Mouse (Mus musculus): ENCODE results near the gene Cyp2c29.
"Not testable (repeated sequence)": the region's sequence is repeated elsewhere in the genome, so short reads cannot be mapped to it uniquely, and the experiment has no call there.

The Cyp2c29 gene

DNA sequence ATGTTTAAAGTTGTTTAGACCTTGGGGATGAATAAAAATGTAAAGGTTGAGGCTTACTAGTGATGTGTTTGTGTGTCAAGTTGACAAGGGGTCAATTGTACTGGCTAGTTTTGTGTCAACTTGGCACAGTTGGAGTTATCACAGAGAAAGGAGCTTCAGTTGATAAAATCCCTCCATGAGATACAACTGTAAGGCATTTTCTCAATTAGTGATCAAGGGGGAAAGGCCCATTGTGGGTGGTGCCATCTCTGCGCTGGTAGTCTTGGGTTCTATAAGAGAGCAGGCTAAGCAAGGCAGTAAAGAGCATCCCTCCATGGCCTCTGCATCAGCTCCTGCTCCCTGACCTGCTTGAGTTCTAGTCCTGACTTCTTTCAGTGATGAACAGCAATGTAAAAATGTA, at the start of gene Cyp2c29:
Gene Cyp2c29 (plus strand): TSS at position 301 of the 400 bp plus-strand sequence.
- DNase-seq = not testable (repeated sequence)

DNA sequence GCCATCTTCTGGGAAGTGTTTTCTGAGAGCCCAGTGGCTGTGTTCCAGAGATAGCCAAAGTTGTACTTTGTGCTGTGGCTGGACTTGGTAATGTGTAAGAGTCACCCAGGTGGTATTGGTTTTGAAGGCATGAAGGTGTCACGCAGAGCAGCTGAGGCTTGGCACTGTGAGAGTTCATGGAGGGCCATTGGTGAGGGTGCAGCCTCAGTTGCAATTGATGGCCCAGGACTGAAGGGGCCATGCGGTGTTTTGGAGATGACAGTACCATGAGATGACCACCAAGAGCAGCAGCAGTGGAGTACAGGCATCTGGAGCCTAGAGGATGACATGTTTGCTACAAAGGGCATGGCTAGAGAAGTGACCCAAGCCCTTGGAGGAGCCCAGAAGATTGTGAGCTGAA, 2.2 kb upstream of the Cyp2c29 start:
- DNase-seq = not testable (repeated sequence)

DNA sequence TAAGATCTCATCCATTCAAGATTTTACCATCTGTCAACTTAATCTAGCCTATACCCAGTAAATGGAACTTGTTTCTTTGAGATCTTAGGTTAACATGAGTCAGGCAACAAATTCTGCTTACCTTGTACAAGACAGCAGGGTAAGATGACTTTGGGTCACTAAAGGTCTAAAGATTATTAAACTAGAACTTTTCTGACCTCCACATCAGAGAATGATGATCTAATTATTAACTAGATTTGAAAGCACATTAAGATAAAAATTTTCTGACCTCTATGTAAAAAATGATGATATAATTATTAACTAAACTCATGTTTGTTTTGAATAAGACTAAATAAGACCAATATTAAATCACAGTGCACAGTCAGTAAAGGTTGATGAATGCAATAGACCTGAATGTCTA, 13.6 kb downstream of the Cyp2c29 start:
- DNase-seq = no peak

DNA sequence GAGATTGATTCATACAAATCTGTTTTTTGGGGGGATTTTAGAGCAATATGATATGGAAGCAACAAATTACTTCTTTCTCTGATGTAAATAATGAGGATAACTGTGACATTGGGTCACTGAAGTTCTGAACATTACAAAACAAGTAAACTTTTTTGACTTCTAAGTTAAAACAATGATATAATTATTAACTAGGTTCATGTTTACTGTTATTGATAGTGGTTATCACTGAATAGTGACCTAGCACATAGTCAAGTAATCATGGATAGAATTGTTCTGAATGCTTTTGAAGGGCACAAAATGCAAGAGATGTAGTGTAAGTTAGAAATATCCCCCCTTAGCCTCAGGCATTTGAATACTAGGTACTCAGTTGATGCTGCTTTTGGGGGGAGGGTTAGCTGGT, 16.4 kb downstream of the Cyp2c29 start:
- no peak for DNase-seq

- DNase-seq = no peak
Observed at GRCm38 (mm10) chr19:39286825-39287224, 17.6 kb downstream of the Cyp2c29 start.

DNA sequence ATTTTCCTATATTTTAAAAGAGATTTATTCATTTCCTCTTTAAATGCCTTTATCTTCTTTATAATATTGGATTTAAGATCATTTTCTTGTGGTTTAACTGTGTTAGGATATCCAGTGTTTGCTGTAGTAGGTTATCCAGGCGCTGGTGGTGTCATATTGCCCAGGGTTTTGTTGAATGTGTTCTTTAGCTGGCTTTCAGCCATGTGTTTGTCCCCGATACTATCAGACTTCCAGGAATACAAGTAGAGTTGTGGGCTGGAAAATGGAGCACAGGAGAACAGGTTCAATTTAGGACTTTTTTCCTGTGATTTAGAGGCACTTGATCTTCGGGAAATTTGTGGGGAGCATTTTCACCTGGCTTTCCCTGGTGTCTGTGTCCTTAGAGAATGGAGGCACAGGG, 19.8 kb downstream of the Cyp2c29 start:
- no peak for DNase-seq

All from kidney, adult 11 months (tissue).